Mouse (Mus musculus): ENCODE results near the gene Prkg1.

GRCm38 (mm10) chr19:31425199-31425598 is 339.6 kb downstream of the Prkg1 start:
- TF ChIP-seq CTCF (IDR thresholded peaks at IDR 0.05; ENCODE audit: borderline replicate concordance, insufficient read depth, low read length) (no peak), POLR2A (IDR thresholded peaks at IDR 0.05; ENCODE audit: low read depth, low read length) (no peak)
